Mouse (Mus musculus) myocyte (in vitro differentiated cells): ENCODE results near the gene Mtr. TPM values are rescaled to one million over a fixed set of nuclear protein-coding genes. Genes with fewer than 3 reads are reported as not detected.

Source experiments
- H3K27me3 ChIP-seq: one replicate; pipeline ENCODE4 v1.6.1; 2011; ENCODE audit not compliant: control insufficient read depth, insufficient read depth, insufficient read length
- H3K36me3 ChIP-seq: one replicate; pipeline ENCODE4 v1.6.1; 2011; ENCODE audit not compliant: control insufficient read depth, insufficient read depth
- H3K4me2 ChIP-seq: one replicate; pipeline ENCODE4 v1.6.1; 2011; ENCODE audit warnings: low read depth, control low read depth
- H3K4me3 ChIP-seq: one replicate; pipeline ENCODE4 v1.5.1; 2011; ENCODE audit warnings: mild to moderate bottlenecking, control low read depth, moderate library complexity
- H3K79me2 ChIP-seq: one replicate; pipeline ENCODE4 v1.6.1; 2011; ENCODE audit not compliant: control insufficient read depth, insufficient read depth
- H3ac ChIP-seq: one replicate; pipeline ENCODE4 v1.6.1; 2011; ENCODE audit not compliant: control insufficient read depth, insufficient read length
- CEBPB ChIP-seq: IDR thresholded peaks from 2 replicates; pipeline ENCODE4 v1.6.1; 2011; ENCODE audit warnings: mild to moderate bottlenecking, moderate library complexity; ENCODE audit not compliant: poor library complexity, insufficient read depth, severe bottlenecking
- E2F4 ChIP-seq: IDR thresholded peaks from one replicate; pipeline ENCODE4 v1.6.1; 2011; ENCODE audit warnings: mild to moderate bottlenecking, control low read depth, moderate library complexity; ENCODE audit not compliant: insufficient read depth
- MAX ChIP-seq: IDR thresholded peaks from one replicate; pipeline ENCODE4 v1.6.1; 2011; ENCODE audit warnings: low read depth, mild to moderate bottlenecking, control low read depth
- MYOD1 ChIP-seq, 3 experiments: IDR thresholded peaks; one replicate each; pipeline ENCODE4 v1.6.1; 2011; ENCODE audit warnings: control low read depth in 2 of 3, low read depth in 2 of 3, mild to moderate bottlenecking in 2 of 3, moderate library complexity in 1 of 3; ENCODE audit not compliant: insufficient read length in 2 of 3, control insufficient read depth in 1 of 3
- MYOG ChIP-seq, 3 experiments: IDR thresholded peaks; one replicate each; pipeline ENCODE4 v1.6.1; 2011; ENCODE audit warnings: control low read depth in 2 of 3, low read depth in 2 of 3, mild to moderate bottlenecking in 2 of 3; ENCODE audit not compliant: insufficient read length in 2 of 3, control insufficient read depth in 1 of 3, insufficient read depth in 1 of 3
- POLR2A ChIP-seq: IDR thresholded peaks from one replicate; pipeline ENCODE4 v1.6.1; 2011; ENCODE audit warnings: low read depth, mild to moderate bottlenecking, control low read depth, moderate library complexity; ENCODE audit not compliant: insufficient read length
- POLR2AphosphoS2 ChIP-seq: IDR thresholded peaks from one replicate; pipeline ENCODE4 v1.6.1; 2011; ENCODE audit warnings: low read depth, control low read depth; ENCODE audit not compliant: insufficient read length
- REST ChIP-seq: IDR thresholded peaks from one replicate; pipeline ENCODE4 v1.6.1; 2011; ENCODE audit warnings: mild to moderate bottlenecking, control low read depth, moderate library complexity; ENCODE audit not compliant: insufficient read depth, insufficient read length
- SRF ChIP-seq: IDR thresholded peaks from one replicate; pipeline ENCODE4 v1.6.1; 2011; ENCODE audit warnings: low read depth; ENCODE audit not compliant: control insufficient read depth, insufficient read length
- TCF12 ChIP-seq: IDR thresholded peaks from one replicate; pipeline ENCODE4 v1.6.1; 2011; ENCODE audit warnings: mild to moderate bottlenecking, control low read depth; ENCODE audit not compliant: poor library complexity, insufficient read depth, severe bottlenecking
- TCF3 ChIP-seq: IDR thresholded peaks from one replicate; pipeline ENCODE4 v1.6.1; 2011; ENCODE audit warnings: low read depth, control low read depth; ENCODE audit not compliant: insufficient read length
- USF1 ChIP-seq: IDR thresholded peaks from one replicate; pipeline ENCODE4 v1.6.1; 2011; ENCODE audit warnings: low read depth, mild to moderate bottlenecking, control low read depth, moderate library complexity
- polyA plus RNA-seq: library from polyadenylated mRNA; unstranded; fragments of >200 nt; fragmentation: generic; extraction: Trizol; gene quantifications from one replicate; pipeline ENCODE4 v1.2.1, GENCODE M21; 2012; ENCODE audit warnings: missing spikeins

Gene Mtr
- polyA plus RNA-seq, 1 experiment, result 8.4 TPM

DNA sequence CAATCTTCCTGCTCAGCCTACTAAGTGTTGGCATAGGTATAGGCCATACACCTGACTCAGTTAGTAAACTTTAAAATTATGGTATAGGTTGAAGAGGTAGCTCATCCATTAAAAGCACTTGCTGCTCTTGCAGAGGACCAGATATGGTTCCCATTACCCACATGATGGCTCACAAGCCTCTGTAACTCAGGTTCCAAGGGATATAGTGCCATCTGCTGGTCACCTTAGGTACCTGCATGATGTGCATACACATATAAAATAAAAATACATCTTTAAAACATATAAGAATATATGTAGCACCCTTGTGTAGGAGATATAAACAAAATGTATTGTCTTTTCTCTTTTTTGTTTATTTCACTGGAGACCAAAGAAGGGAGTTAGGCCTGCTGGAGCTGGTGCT, 3.6 kb upstream of the Mtr start:
- H3K27me3 ChIP-seq, result no peaks in the 10 kb centered on the region
- no peak overlapping the region for H3ac ChIP-seq
- H3K4me2 ChIP-seq, result no peak overlapping the region
- no peak overlapping the region for H3K4me3 ChIP-seq
- peaks cover 2% of the 10 kb centered on the region for H3K79me2 ChIP-seq
- H3K36me3 ChIP-seq, result no peaks in the 10 kb centered on the region
- no peak for TF ChIP-seq POLR2AphosphoS2
- no peak for TF ChIP-seq MYOD1 (IDR thresholded peaks at IDR 0.05; ENCODE audit: control insufficient read depth in 1 of 3, insufficient read length in 2 of 3, low read depth in 2 of 3)
- no peak for TF ChIP-seq MAX
- TF ChIP-seq MYOG (IDR thresholded peaks at IDR 0.05; ENCODE audit: control insufficient read depth in 1 of 3, insufficient read depth in 1 of 3, insufficient read length in 2 of 3, low read depth in 2 of 3), result no peak
- no peak for TF ChIP-seq CEBPB
- TF ChIP-seq TCF12, result no peak
- no peak for TF ChIP-seq SRF
- TF ChIP-seq USF1, result no peak
- TF ChIP-seq REST, result no peak

DNA sequence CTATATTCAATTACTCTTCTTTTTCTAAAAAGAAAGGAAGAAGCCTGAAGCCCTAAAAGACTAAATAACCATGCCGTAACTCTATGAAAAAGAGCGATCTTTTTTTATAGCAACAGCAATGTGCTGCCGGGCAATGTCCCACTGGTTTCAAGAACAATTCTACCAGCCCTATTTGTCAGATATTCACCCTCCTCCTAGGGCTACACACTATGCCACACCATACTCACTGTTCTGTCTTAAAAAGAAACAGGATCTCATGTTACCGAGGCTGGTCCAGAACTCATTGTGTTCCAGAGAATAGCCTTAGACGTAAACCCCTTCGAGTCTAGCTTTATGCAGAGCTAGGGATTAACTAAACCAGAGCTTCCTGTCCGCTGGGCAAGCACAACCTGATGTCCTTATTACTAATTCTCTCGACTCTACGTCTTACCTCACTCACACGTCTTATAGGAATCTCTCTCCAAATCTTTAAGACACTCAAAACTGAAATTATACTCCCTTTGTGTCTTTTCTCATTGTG, 982 bp downstream of the Mtr start:
- no peaks in the 10 kb centered on the region for H3K36me3 ChIP-seq
- peaks cover 28% of the 10 kb centered on the region for H3K79me2 ChIP-seq
- TF ChIP-seq E2F4 (no peak), POLR2AphosphoS2 (no peak), POLR2A (no peak), MAX (no peak), CEBPB (no peak), SRF (no peak), MYOG (IDR thresholded peaks at IDR 0.05; ENCODE audit: control insufficient read depth in 1 of 3, insufficient read depth in 1 of 3, insufficient read length in 2 of 3, low read depth in 2 of 3) (no peak), TCF3 (no peak)

GRCm38 (mm10) chr13:12255911-12256705, 1.8 kb downstream of the Mtr start:
- H3K27me3 ChIP-seq, result no peaks in the 10 kb centered on the region
- H3K4me3 ChIP-seq, result peak overlapping the region; percentile 77
- peaks cover 28% of the 10 kb centered on the region for H3K79me2 ChIP-seq
- H3K36me3 ChIP-seq, result no peaks in the 10 kb centered on the region
- no peak overlapping the region for H3ac ChIP-seq
- TF ChIP-seq POLR2AphosphoS2 (no peak), CEBPB (no peak), MYOG (IDR thresholded peaks at IDR 0.05; ENCODE audit: control insufficient read depth in 1 of 3, insufficient read depth in 1 of 3, insufficient read length in 2 of 3, low read depth in 2 of 3) (peak in 1 of 3 experiments; percentile 12), REST (no peak), TCF3 (no peak), POLR2A (no peak), E2F4 (no peak), MYOD1 (IDR thresholded peaks at IDR 0.05; ENCODE audit: control insufficient read depth in 1 of 3, insufficient read length in 2 of 3, low read depth in 2 of 3) (peak in 2 of 3 experiments; percentile 27 to 41)
- H3K4me2 ChIP-seq, result peak overlapping the region; percentile 80

More for the DNA sequence above, 982 bp downstream of the Mtr start:
- no peaks in the 10 kb centered on the region for H3K27me3 ChIP-seq
- peak overlapping the region; percentile 80 for H3K4me2 ChIP-seq
- H3K4me3 ChIP-seq, result peak overlapping the region; percentile 77
- peak overlapping the region; percentile 2 for H3ac ChIP-seq

GRCm38 (mm10) chr13:12250496-12250895, 7.4 kb downstream of the Mtr start:
- Histone ChIP-seq H3K27me3 (no peaks in the 10 kb centered on the region), H3K4me3 (no peak overlapping the region), H3ac (no peak overlapping the region), H3K79me2 (peaks cover 18% of the 10 kb centered on the region), H3K36me3 (peaks cover 19% of the 10 kb centered on the region), H3K4me2 (no peak overlapping the region)
- no peak for TF ChIP-seq CEBPB
- TF ChIP-seq MYOD1 (IDR thresholded peaks at IDR 0.05; ENCODE audit: control insufficient read depth in 1 of 3, insufficient read length in 2 of 3, low read depth in 2 of 3), result no peak
- TF ChIP-seq SRF, result no peak
- TF ChIP-seq REST, result no peak
- no peak for TF ChIP-seq USF1
- TF ChIP-seq POLR2AphosphoS2, result no peak
- no peak for TF ChIP-seq POLR2A

- no peak for TF ChIP-seq POLR2A
- TF ChIP-seq SRF, result no peak
- TF ChIP-seq MAX, result no peak
- no peak for TF ChIP-seq POLR2AphosphoS2
- TF ChIP-seq REST, result no peak
- TF ChIP-seq MYOG (IDR thresholded peaks at IDR 0.05; ENCODE audit: control insufficient read depth in 1 of 3, insufficient read depth in 1 of 3, insufficient read length in 2 of 3, low read depth in 2 of 3), result no peak
- TF ChIP-seq CEBPB, result no peak
- TF ChIP-seq USF1, result no peak
- TF ChIP-seq E2F4, result no peak
- TF ChIP-seq TCF3, result no peak
- no peak for TF ChIP-seq TCF12
- H3K4me3 ChIP-seq, result no peak overlapping the region
- no peak overlapping the region for H3K4me2 ChIP-seq
- peaks cover 6% of the 10 kb centered on the region for H3K79me2 ChIP-seq
- peaks cover 23% of the 10 kb centered on the region for H3K36me3 ChIP-seq
- H3K27me3 ChIP-seq, result no peaks in the 10 kb centered on the region
- no peak overlapping the region for H3ac ChIP-seq
Measured at GRCm38 (mm10) chr13:12249195-12249898, 8.6 kb downstream of the Mtr start.
